Mouse (Mus musculus) liver, embryonic 11.5 days (tissue): ENCODE results near the gene Myh7. TPM values are rescaled to one million over a fixed set of nuclear protein-coding genes. Genes with fewer than 3 reads are reported as not detected.

Source experiments
- ATAC-seq: fragments of 200-750 bp; cut with Nextera tagmentation; replicated peaks from 2 replicates; pipeline ENCODE4 v1.8.0; 2017; ENCODE audit warnings: moderate number of reproducible peaks, mild to moderate bottlenecking, moderate TSS enrichment, moderate library complexity; ENCODE audit not compliant: low FRiP score
- DNase-seq: peaks from one replicate; pipeline ENCODE4 v3.0.0-alpha.2; 2017; ENCODE audit warnings: low spot score
- H3K27ac ChIP-seq: fragments of 300-500 bp; sonication (generic); 2 replicates; pipeline ENCODE4 v1.5.1; 2014; ENCODE audit warnings: mild to moderate bottlenecking, low read depth, low read length, control low read depth
- H3K27me3 ChIP-seq: fragments of 300-500 bp; sonication (generic); replicated peaks from 2 replicates; pipeline ENCODE4 v1.6.1; 2014; ENCODE audit warnings: low read length, mixed read lengths; ENCODE audit not compliant: control insufficient read depth, insufficient read depth
- H3K36me3 ChIP-seq: fragments of 300-500 bp; sonication (generic); 2 replicates; pipeline ENCODE4 v1.6.1; 2014; ENCODE audit warnings: mild to moderate bottlenecking, low read length, moderate library complexity, mixed read lengths; ENCODE audit not compliant: control insufficient read depth, insufficient read depth
- H3K4me1 ChIP-seq: fragments of 300-500 bp; sonication (generic); replicated peaks from 2 replicates; pipeline ENCODE4 v1.6.1; 2014; ENCODE audit warnings: low read length, mixed read lengths; ENCODE audit not compliant: control insufficient read depth, insufficient read depth
- H3K4me2 ChIP-seq: fragments of 300-500 bp; sonication (generic); 2 replicates; pipeline ENCODE4 v1.6.1; 2014; ENCODE audit warnings: mild to moderate bottlenecking, control low read depth, moderate library complexity
- H3K4me3 ChIP-seq: fragments of 300-500 bp; sonication (generic); 2 replicates; pipeline ENCODE4 v1.5.1; 2014; ENCODE audit warnings: low read depth, low read length, control low read depth
- H3K9ac ChIP-seq: fragments of 300-500 bp; sonication (generic); 2 replicates; pipeline ENCODE4 v1.6.1; 2014; ENCODE audit warnings: low read depth, low read length, control low read depth
- H3K9me3 ChIP-seq: fragments of 300-500 bp; sonication (generic); 2 replicates; pipeline ENCODE4 v1.6.1; 2016; ENCODE audit warnings: low read length, inconsistent platforms, mixed read lengths; ENCODE audit not compliant: control insufficient read depth
- WGBS: fragments of 180-500 bp; shearing (Covaris S2); extraction: QIAGEN DNeasy Blood & Tissue Kit; methylation state at CpG from one replicate; pipeline ENCODE4 v1.1.7; 2014; 5-methylcytosine and 5-hydroxymethylcytosine counted together
- polyA plus RNA-seq: library from polyadenylated mRNA; unstranded; fragments of >200 nt; fragmentation: Nextera tagmentation; extraction: Ambion mirVana; gene quantifications from 2 replicates; pipeline ENCODE4 v1.2.1, GENCODE M21; 2014

The Myh7 gene
- polyA plus RNA-seq, 1 experiment from 2014 or later, result 9.7 TPM

- H3K9me3 ChIP-seq, result no peaks in the 10 kb centered on the region
- peaks cover 3% of the 10 kb centered on the region for H3K27me3 ChIP-seq
- H3K9ac ChIP-seq, result no peak overlapping the region
- no peak overlapping the region for H3K27ac ChIP-seq
- no peaks in the 10 kb centered on the region for H3K36me3 ChIP-seq
- no peak for ATAC-seq
- no peaks in the 10 kb centered on the region for H3K4me1 ChIP-seq
- DNase-seq, result peak; percentile 62
- H3K4me2 ChIP-seq, result no peak overlapping the region
- no peak overlapping the region for H3K4me3 ChIP-seq
- WGBS, result 48% methylated on average over 12 of the region's 12 CpGs
Measured at GRCm38 (mm10) chr14:54939434-54940175, 54.8 kb downstream of the Myh7 start.

- no peak overlapping the region for H3K27ac ChIP-seq
- 73% methylated on average over 15 of the region's 15 CpGs for WGBS
Measured at GRCm38 (mm10) chr14:54938431-54939219, 55.8 kb downstream of the Myh7 start.

GRCm38 (mm10) chr14:54937361-54938182 lies 56.9 kb downstream of the Myh7 start:
- no peaks in the 10 kb centered on the region for H3K9me3 ChIP-seq
- H3K36me3 ChIP-seq, result no peaks in the 10 kb centered on the region
- no peak overlapping the region for H3K4me3 ChIP-seq
- no peak overlapping the region for H3K27ac ChIP-seq
- no peak overlapping the region for H3K9ac ChIP-seq
- H3K27me3 ChIP-seq, result peaks cover 3% of the 10 kb centered on the region
- no peaks in the 10 kb centered on the region for H3K4me1 ChIP-seq
- no peak for ATAC-seq
- DNase-seq, result no peak
- H3K4me2 ChIP-seq, result no peak overlapping the region
- 80% methylated on average over 16 of the region's 16 CpGs for WGBS

More at GRCm38 (mm10) chr14:54938431-54939219, 55.8 kb downstream of the Myh7 start:
- no peak for ATAC-seq
- Histone ChIP-seq H3K9me3 (no peaks in the 10 kb centered on the region), H3K27me3 (peaks cover 3% of the 10 kb centered on the region), H3K4me2 (no peak overlapping the region), H3K9ac (no peak overlapping the region), H3K36me3 (no peaks in the 10 kb centered on the region), H3K4me1 (no peaks in the 10 kb centered on the region), H3K4me3 (no peak overlapping the region)
- no peak for DNase-seq

- Histone ChIP-seq H3K9me3 (no peaks in the 10 kb centered on the region), H3K9ac (no peak overlapping the region), H3K4me2 (no peak overlapping the region), H3K27me3 (peaks cover 3% of the 10 kb centered on the region), H3K27ac (no peak overlapping the region), H3K4me3 (no peak overlapping the region), H3K4me1 (no peaks in the 10 kb centered on the region), H3K36me3 (no peaks in the 10 kb centered on the region)
- DNase-seq (no peak), ATAC-seq (no peak)
- 40% methylated on average over 6 of the region's 6 CpGs for WGBS
Measured at GRCm38 (mm10) chr14:54936831-54937160, 57.6 kb downstream of the Myh7 start.

GRCm38 (mm10) chr14:54935904-54936830 lies 58.3 kb downstream of the Myh7 start, which contains the start of gene Cmtm5:
TSS of gene Cmtm5 (plus strand) at chr14:54936261.
- no peaks in the 10 kb centered on the region for H3K9me3 ChIP-seq
- H3K9ac ChIP-seq, result no peak within 1 kb of the TSS
- ATAC-seq (no peak), DNase-seq (no peak)
- no peak within 1 kb of the TSS for H3K27ac ChIP-seq
- H3K4me1 ChIP-seq, result no peaks in the 10 kb centered on the region
- no peak within 1 kb of the TSS for H3K4me3 ChIP-seq
- H3K4me2 ChIP-seq, result no peak within 1 kb of the TSS
- H3K36me3 ChIP-seq, result no peaks in the 10 kb centered on the region
- peaks cover 3% of the 10 kb centered on the region for H3K27me3 ChIP-seq
- WGBS, result 37% methylated on average over 8 of the region's 8 CpGs

GRCm38 (mm10) chr14:54932645-54933150 lies 61.7 kb downstream of the Myh7 start, which contains the start of gene Il25:
TSS of gene Il25 (plus strand) at chr14:54932695.
- DNase-seq, result no peak
- no peak within 1 kb of the TSS for H3K4me3 ChIP-seq

GRCm38 (mm10) chr14:54930431-54930830 lies 64.0 kb downstream of the Myh7 start:
- no peak overlapping the region for H3K4me2 ChIP-seq
- peaks cover 38% of the 10 kb centered on the region for H3K27me3 ChIP-seq
- DNase-seq (no peak), ATAC-seq (no peak)
- no peak overlapping the region for H3K4me3 ChIP-seq
- no peak overlapping the region for H3K9ac ChIP-seq
- H3K36me3 ChIP-seq, result no peaks in the 10 kb centered on the region
- H3K4me1 ChIP-seq, result 0 out of 2 replicates have a peak, but pooled peaks cover 3% of the 10 kb centered on the region
- WGBS, result 40% methylated on average over 2 of the region's 2 CpGs
- no peaks in the 10 kb centered on the region for H3K9me3 ChIP-seq
- no peak overlapping the region for H3K27ac ChIP-seq

More at GRCm38 (mm10) chr14:54932645-54933150, 61.7 kb downstream of the Myh7 start, which contains the start of gene Il25:
- no peak for ATAC-seq
- Histone ChIP-seq H3K9me3 (no peaks in the 10 kb centered on the region), H3K4me1 (no peaks in the 10 kb centered on the region), H3K9ac (no peak within 1 kb of the TSS), H3K27me3 (peaks cover 18% of the 10 kb centered on the region), H3K36me3 (no peaks in the 10 kb centered on the region), H3K4me2 (no peak within 1 kb of the TSS), H3K27ac (no peak within 1 kb of the TSS)
- 44% methylated on average over 6 of the region's 6 CpGs for WGBS
